Mouse (Mus musculus): ENCODE measurements at regions not wholly inside any gene's neighbourhood (a gene's known extent, or its start where the extent isn't known, plus 50 kb on each side); places are given as distances from the start of the nearest gene placed in this dataset.
"Not testable (repeated sequence)": the region's sequence is repeated elsewhere in the genome, so short reads cannot be mapped to it uniquely, and the experiment has no call there.

DNA sequence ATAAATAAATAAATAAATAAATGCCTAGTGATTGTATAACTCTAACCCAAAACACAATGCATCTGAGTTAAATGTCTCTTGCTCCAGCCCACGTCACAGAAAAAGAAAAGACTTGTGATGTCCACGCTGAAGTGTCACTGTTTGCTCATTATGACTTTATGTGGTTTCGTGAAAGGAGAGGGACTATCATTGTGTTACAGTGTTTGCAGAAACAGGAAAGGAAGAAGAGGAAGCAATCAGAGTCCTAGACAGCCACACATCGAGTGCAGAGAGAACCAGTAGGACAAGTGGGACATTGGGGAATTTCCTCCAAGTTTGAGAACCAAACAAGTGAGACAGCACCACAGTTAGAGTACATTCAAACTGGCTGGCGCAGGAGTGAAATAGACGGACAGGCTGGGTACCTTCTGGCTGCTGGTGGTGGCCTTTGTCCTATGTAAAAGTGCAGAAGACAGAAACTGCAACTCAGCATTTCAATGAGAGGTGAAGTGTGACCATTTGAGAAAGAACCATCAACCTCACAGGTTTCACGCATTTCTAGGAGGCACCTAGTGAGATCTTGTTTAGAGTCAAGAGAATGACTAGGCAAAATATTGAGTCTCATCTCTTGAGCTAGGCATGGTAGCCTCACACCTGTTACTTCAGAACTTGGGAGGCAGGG lies 59.6 kb downstream of the Fasl start:
- Histone ChIP-seq H3K27ac (no peak overlapping the region), H3K27me3 (ENCODE audit: insufficient read depth, poor library complexity, severe bottlenecking) (no peaks in the 10 kb centered on the region), H3K4me3 (no peak overlapping the region), H3K36me3 (no peaks in the 10 kb centered on the region), H3K4me1 (replicated peaks) (no peaks in the 10 kb centered on the region), H3K9me3 (no peaks in the 10 kb centered on the region)
- 84% methylated on average over 7 of the region's 7 CpGs for WGBS
- DNase-seq (ENCODE audit: low spot score) = no peak

GRCm38 (mm10) chr1:161727357-161727756 lies 60.9 kb downstream of the Fasl start:
- not testable (repeated sequence) for H3K27me3 ChIP-seq (ENCODE audit: insufficient read depth, poor library complexity, severe bottlenecking); H3K4me3 ChIP-seq; DNase-seq (ENCODE audit: low spot score); H3K27ac ChIP-seq; H3K36me3 ChIP-seq; H3K4me1 ChIP-seq (replicated peaks); H3K9me3 ChIP-seq
- 91% methylated on average over 14 of the region's 27 CpGs for WGBS

GRCm38 (mm10) chr1:161726098-161726497 lies 62.2 kb downstream of the Fasl start:
- not testable (repeated sequence) for H3K36me3 ChIP-seq; H3K4me3 ChIP-seq; H3K27me3 ChIP-seq (ENCODE audit: insufficient read depth, poor library complexity, severe bottlenecking); H3K9me3 ChIP-seq; H3K27ac ChIP-seq; H3K4me1 ChIP-seq (replicated peaks); DNase-seq (ENCODE audit: low spot score)
- WGBS = 100% methylated on average over 1 of the region's 10 CpGs

DNA sequence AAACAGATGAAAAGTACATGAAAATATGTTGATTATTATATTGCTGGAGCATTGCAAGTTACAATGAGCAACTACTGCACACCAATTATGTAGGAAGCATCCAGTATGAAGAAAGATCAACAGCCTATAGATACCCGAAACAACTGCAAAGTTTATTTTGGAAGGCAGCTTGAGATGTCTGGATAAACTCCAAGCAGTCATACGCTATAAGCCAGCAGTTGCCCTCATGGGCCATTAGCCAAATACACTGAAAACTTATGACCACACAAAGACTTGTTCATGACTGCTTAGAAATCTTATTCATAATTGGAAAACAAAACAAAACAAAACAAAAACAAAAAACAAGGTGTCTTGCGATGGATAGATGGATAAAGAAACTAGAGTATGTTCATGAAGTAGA lies 68.4 kb downstream of the Fasl start:
- no peak overlapping the region for H3K27ac ChIP-seq
- H3K4me1 ChIP-seq (replicated peaks) = no peaks in the 10 kb centered on the region
- no peaks in the 10 kb centered on the region for H3K9me3 ChIP-seq
- H3K36me3 ChIP-seq = no peaks in the 10 kb centered on the region
- no peak overlapping the region for H3K4me3 ChIP-seq
- DNase-seq (ENCODE audit: low spot score) = no peak
- no peaks in the 10 kb centered on the region for H3K27me3 ChIP-seq (ENCODE audit: insufficient read depth, poor library complexity, severe bottlenecking)
- 92% methylated on average over 3 of the region's 3 CpGs for WGBS

GRCm38 (mm10) chr1:161718254-161718653 lies 70.0 kb downstream of the Fasl start:
- H3K9me3 ChIP-seq = no peaks in the 10 kb centered on the region
- no peaks in the 10 kb centered on the region for H3K36me3 ChIP-seq
- H3K4me1 ChIP-seq (replicated peaks) = no peaks in the 10 kb centered on the region
- no peaks in the 10 kb centered on the region for H3K27me3 ChIP-seq (ENCODE audit: insufficient read depth, poor library complexity, severe bottlenecking)
- H3K4me3 ChIP-seq = no peak overlapping the region
- H3K27ac ChIP-seq = no peak overlapping the region
- 69% methylated on average over 5 of the region's 5 CpGs for WGBS
- DNase-seq (ENCODE audit: low spot score) = no peak

DNA sequence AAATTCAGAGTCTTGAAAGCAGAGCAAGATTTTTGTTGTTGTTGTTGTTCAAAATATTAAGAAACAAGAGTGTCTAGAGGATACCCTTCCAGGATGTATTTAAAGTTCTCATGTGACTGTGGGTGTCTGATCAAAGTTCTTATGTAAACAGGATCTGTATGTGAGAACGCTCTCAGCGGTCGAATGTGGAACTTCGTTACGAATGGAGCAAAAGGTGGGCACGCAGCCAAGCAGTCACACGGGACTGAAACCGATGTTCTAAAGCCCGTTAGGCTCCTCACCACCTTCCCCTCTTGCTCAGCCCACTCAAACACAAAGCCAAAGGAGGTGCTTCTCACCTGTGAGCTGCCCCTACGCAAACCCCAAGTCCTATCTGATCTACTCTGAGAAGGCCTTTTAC lies 75.4 kb downstream of the Fasl start:
- H3K4me3 ChIP-seq = no peak overlapping the region
- no peaks in the 10 kb centered on the region for H3K9me3 ChIP-seq
- H3K27ac ChIP-seq = no peak overlapping the region
- no peak for DNase-seq (ENCODE audit: low spot score)
- no peaks in the 10 kb centered on the region for H3K27me3 ChIP-seq (ENCODE audit: insufficient read depth, poor library complexity, severe bottlenecking)
- WGBS = 94% methylated on average over 10 of the region's 10 CpGs
- H3K36me3 ChIP-seq = no peaks in the 10 kb centered on the region
- no peaks in the 10 kb centered on the region for H3K4me1 ChIP-seq (replicated peaks)

DNA sequence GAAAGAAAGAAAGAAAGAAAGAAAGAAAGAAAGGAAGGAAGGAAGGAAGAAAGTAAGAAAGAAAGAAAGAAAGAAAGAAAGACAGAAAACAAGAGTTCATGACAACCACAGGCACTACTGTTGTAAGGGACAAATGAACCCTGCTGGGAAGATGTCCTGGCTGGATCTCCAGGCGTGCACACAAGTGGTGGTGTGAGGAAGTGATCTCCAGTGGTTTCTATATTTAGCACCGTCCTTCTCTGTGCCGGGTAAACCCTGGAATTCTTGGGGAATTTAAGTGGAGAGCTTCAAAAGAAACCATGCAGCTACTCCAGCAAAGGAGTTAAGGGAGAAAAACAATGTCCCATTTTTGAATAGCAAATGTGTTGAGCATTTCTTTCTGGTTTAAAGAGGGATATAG lies 76.0 kb downstream of the Fasl start:
- H3K4me1 ChIP-seq (replicated peaks) = no peaks in the 10 kb centered on the region
- no peaks in the 10 kb centered on the region for H3K36me3 ChIP-seq
- no peak for DNase-seq (ENCODE audit: low spot score)
- no peak overlapping the region for H3K4me3 ChIP-seq
- H3K27me3 ChIP-seq (ENCODE audit: insufficient read depth, poor library complexity, severe bottlenecking) = no peaks in the 10 kb centered on the region
- 34% methylated on average over 3 of the region's 3 CpGs for WGBS
- no peak overlapping the region for H3K27ac ChIP-seq
- no peaks in the 10 kb centered on the region for H3K9me3 ChIP-seq

DNA sequence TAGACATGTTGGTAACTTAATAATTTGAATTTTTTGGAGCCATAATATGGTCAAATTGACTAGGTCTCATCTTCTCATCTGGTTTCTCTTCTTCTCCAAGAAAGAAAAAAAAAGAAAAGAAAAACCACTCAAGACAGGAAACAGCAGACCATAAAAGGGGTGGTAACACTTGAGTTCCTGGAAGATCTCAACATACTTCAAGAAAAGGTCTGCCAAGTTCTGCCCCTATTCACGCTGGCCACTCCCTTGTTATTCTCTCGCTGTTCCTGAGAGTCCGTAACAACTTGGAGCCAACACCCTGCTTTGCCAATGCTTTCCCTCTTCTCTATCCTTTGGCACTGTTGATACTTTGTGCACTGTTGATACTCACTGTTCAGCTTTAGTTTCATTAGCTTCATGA lies 81.2 kb downstream of the Fasl start:
- Histone ChIP-seq H3K4me1 (replicated peaks) (no peaks in the 10 kb centered on the region), H3K27me3 (ENCODE audit: insufficient read depth, poor library complexity, severe bottlenecking) (no peaks in the 10 kb centered on the region), H3K36me3 (no peaks in the 10 kb centered on the region), H3K4me3 (no peak overlapping the region), H3K27ac (no peak overlapping the region), H3K9me3 (no peaks in the 10 kb centered on the region)
- DNase-seq (ENCODE audit: low spot score) = no peak
- 92% methylated on average over 3 of the region's 3 CpGs for WGBS

GRCm38 (mm10) chr1:161704961-161705360 lies 83.3 kb downstream of the Fasl start:
- H3K36me3 ChIP-seq = no peaks in the 10 kb centered on the region
- no peaks in the 10 kb centered on the region for H3K4me1 ChIP-seq (replicated peaks)
- 72% methylated on average over 3 of the region's 3 CpGs for WGBS
- no peaks in the 10 kb centered on the region for H3K27me3 ChIP-seq (ENCODE audit: insufficient read depth, poor library complexity, severe bottlenecking)
- H3K27ac ChIP-seq = no peak overlapping the region
- no peak overlapping the region for H3K4me3 ChIP-seq
- no peaks in the 10 kb centered on the region for H3K9me3 ChIP-seq
- no peak for DNase-seq (ENCODE audit: low spot score)

DNA sequence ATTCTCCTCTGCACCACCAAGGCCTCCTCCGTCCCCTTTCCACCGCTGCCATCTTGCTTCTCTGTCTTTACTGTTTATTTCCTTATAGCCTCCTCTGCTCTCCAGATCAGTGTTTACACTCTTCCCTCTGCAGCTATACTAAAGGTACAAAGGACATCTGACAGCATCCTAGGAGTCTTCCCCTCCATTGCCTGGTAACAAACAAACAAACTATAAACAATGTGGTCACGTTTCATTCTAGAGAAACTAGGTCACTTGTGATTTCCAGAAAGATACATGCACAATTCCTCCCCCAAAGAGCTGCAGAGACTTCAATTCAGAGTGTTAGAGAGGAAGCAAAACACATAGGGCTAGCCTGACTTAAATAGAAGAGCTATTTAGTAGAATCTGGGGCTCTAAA lies 83.8 kb downstream of the Fasl start:
- Histone ChIP-seq H3K36me3 (no peaks in the 10 kb centered on the region), H3K4me1 (replicated peaks) (no peaks in the 10 kb centered on the region), H3K27me3 (ENCODE audit: insufficient read depth, poor library complexity, severe bottlenecking) (no peaks in the 10 kb centered on the region), H3K27ac (no peak overlapping the region), H3K4me3 (no peak overlapping the region), H3K9me3 (no peaks in the 10 kb centered on the region)
- DNase-seq (ENCODE audit: low spot score) = no peak
- 79% methylated on average over 3 of the region's 3 CpGs for WGBS

GRCm38 (mm10) chr1:161695886-161696285 lies 92.4 kb downstream of the Fasl start:
- Histone ChIP-seq H3K4me1 (replicated peaks) (0 out of 2 replicates have a peak, but pooled peaks cover 6% of the 10 kb centered on the region), H3K27me3 (ENCODE audit: insufficient read depth, poor library complexity, severe bottlenecking) (no peaks in the 10 kb centered on the region), H3K4me3 (no peak overlapping the region), H3K9me3 (no peaks in the 10 kb centered on the region), H3K27ac (no peak overlapping the region), H3K36me3 (no peaks in the 10 kb centered on the region)
- no peak for DNase-seq (ENCODE audit: low spot score)
- WGBS = 55% methylated on average over 5 of the region's 5 CpGs

DNA sequence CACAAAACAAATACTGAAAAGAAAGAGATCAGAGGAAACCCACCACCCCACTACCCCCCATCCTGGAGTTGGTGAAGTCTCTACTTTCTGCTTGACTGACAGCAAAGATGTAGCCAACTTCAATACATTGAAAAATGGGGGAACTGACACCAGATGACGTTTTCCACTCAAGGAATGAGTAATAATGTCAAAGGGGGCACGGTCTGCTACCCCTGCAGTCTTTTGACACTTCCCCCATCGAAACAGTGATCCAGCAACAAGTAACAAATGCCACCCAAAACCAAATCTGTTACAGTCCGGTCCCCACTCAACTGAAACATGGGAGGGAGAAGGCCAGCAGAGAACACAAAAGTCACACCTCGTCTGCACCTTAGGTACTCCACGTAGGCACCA lies 94.5 kb downstream of the Fasl start:
- Histone ChIP-seq H3K9me3 (no peaks in the 10 kb centered on the region), H3K4me3 (no peak overlapping the region), H3K27ac (no peak overlapping the region), H3K4me1 (replicated peaks) (0 out of 2 replicates have a peak, but pooled peaks cover 6% of the 10 kb centered on the region), H3K27me3 (ENCODE audit: insufficient read depth, poor library complexity, severe bottlenecking) (no peaks in the 10 kb centered on the region), H3K36me3 (no peaks in the 10 kb centered on the region)
- WGBS = 64% methylated on average over 6 of the region's 6 CpGs
- DNase-seq (ENCODE audit: low spot score) = no peak

GRCm38 (mm10) chr1:161692836-161693767 lies 95.2 kb downstream of the Fasl start:
- Histone ChIP-seq H3K36me3 (no peaks in the 10 kb centered on the region), H3K4me3 (no peak overlapping the region), H3K27ac (no peak overlapping the region), H3K27me3 (ENCODE audit: insufficient read depth, poor library complexity, severe bottlenecking) (no peaks in the 10 kb centered on the region), H3K4me1 (replicated peaks) (0 out of 2 replicates have a peak, but pooled peaks cover 6% of the 10 kb centered on the region), H3K9me3 (no peaks in the 10 kb centered on the region)
- no peak for DNase-seq (ENCODE audit: low spot score)
- 74% methylated on average over 14 of the region's 14 CpGs for WGBS
